Mouse (Mus musculus) neural tube, embryonic 13.5 days (tissue): Measurements from ENCODE around the gene Fosl2. TPM values are rescaled to one million over a fixed set of nuclear protein-coding genes. Genes with fewer than 3 reads are reported as not detected.

Experiments
- ATAC-seq: fragments of 200-750 bp; cut with Nextera tagmentation; 2 replicates; pipeline ENCODE4 v1.8.0; 2017; ENCODE audit warnings: low read depth, mild to moderate bottlenecking, moderate TSS enrichment, moderate library complexity
- H3K27ac ChIP-seq: fragments of 300-500 bp; sonication (generic); replicated peaks from 2 replicates; pipeline ENCODE4 v1.5.1; 2015; ENCODE audit warnings: moderate library complexity, mild to moderate bottlenecking, inconsistent platforms
- H3K27me3 ChIP-seq: fragments of 300-500 bp; sonication (generic); 2 replicates; pipeline ENCODE4 v1.6.1; 2015; ENCODE audit warnings: mild to moderate bottlenecking, inconsistent platforms
- H3K36me3 ChIP-seq: fragments of 300-500 bp; sonication (generic); 2 replicates; pipeline ENCODE4 v1.6.1; 2015; ENCODE audit warnings: mild to moderate bottlenecking, inconsistent platforms
- H3K4me1 ChIP-seq: fragments of 300-500 bp; sonication (generic); replicated peaks from 2 replicates; pipeline ENCODE4 v1.6.1; 2015; ENCODE audit warnings: inconsistent platforms
- H3K4me2 ChIP-seq: fragments of 300-500 bp; sonication (generic); 2 replicates; pipeline ENCODE4 v1.6.1; 2015; ENCODE audit warnings: inconsistent platforms, mild to moderate bottlenecking, moderate library complexity
- H3K4me3 ChIP-seq: fragments of 300-500 bp; sonication (generic); 2 replicates; pipeline ENCODE4 v1.5.1; 2015; ENCODE audit warnings: mild to moderate bottlenecking, inconsistent platforms
- H3K9ac ChIP-seq: fragments of 300-500 bp; sonication (generic); 2 replicates; pipeline ENCODE4 v1.6.1; 2015; ENCODE audit warnings: moderate library complexity, mild to moderate bottlenecking, inconsistent platforms
- H3K9me3 ChIP-seq: fragments of 300-500 bp; sonication (generic); 2 replicates; pipeline ENCODE4 v1.6.1; 2016; ENCODE audit warnings: inconsistent platforms
- WGBS: fragments of 180-500 bp; shearing (Covaris S2); methylation state at CpG from one replicate; pipeline ENCODE4 v1.1.7; 2015; 5-methylcytosine and 5-hydroxymethylcytosine counted together
- polyA plus RNA-seq: library from polyadenylated mRNA; unstranded; fragments of >200 nt; fragmentation: Nextera tagmentation; extraction: Ambion mirVana; gene quantifications from 2 replicates; pipeline ENCODE4 v1.2.1, GENCODE M21; 2015

Fosl2 gene
- polyA plus RNA-seq, 1 experiment from 2014 or later = 0.54 TPM

DNA sequence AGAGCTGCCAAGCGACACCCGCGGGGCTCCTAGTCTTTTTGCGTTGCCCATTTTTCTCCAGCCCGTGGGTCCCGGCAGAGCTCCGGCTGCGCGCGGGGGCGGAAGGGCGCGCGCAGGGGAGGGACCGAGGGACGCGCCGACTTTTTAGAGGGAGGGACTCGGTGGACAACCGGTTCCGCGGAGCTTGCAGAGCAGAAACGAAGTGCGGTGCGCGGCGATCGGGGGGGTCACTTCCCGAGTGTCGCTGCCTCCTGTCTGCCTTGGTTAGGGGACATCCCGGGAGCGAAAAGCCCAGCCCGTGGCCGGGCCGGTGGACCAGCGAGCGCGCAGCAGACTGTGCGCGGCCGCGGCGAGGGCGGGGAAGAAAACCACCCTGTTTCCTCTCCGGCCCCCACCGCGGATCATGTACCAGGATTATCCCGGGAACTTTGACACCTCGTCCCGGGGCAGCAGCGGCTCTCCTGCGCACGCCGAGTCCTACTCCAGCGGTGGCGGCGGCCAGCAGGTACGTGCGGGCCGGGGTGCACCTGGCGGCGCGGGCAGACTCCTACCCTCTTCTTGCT, 781 bp downstream of the Fosl2 start:
- Histone ChIP-seq H3K4me2 (peak overlapping the region; percentile 90), H3K4me1 (peaks cover 40% of the 10 kb centered on the region), H3K27me3 (peaks cover 80% of the 10 kb centered on the region), H3K9me3 (no peaks in the 10 kb centered on the region), H3K4me3 (peak overlapping the region; percentile 57), H3K36me3 (no peaks in the 10 kb centered on the region), H3K9ac (peak overlapping the region; percentile 76), H3K27ac (peak overlapping the region; percentile 76)
- ATAC-seq = no peak
- WGBS = under 1% methylated on average over 62 of the region's 63 CpGs

DNA sequence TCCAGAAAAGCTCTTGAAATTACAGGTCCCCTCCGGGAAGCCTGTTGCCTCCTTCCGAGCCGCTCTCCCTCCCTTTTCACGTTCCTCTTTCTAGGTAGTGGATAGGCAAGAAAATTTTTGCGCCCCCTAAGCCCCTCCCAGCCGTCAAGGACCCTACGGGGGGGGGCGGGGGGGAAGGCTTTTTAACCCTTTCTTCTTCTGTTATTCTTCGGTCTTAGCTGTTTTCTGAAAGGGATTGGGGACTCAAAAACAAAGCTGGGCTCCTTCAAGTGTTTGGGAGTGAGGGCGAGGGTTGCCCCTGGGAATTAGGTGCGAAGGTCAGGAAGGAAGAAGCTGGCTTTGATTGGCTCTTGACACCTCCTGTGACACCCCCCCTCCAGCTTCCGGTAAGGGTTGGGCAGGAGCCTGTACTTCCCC, 1.5 kb downstream of the Fosl2 start:
- Histone ChIP-seq H3K27me3 (peaks cover 76% of the 10 kb centered on the region), H3K9ac (peak overlapping the region; percentile 76; the same call in 1 of the 2 replicates)
- ATAC-seq = no peak

DNA sequence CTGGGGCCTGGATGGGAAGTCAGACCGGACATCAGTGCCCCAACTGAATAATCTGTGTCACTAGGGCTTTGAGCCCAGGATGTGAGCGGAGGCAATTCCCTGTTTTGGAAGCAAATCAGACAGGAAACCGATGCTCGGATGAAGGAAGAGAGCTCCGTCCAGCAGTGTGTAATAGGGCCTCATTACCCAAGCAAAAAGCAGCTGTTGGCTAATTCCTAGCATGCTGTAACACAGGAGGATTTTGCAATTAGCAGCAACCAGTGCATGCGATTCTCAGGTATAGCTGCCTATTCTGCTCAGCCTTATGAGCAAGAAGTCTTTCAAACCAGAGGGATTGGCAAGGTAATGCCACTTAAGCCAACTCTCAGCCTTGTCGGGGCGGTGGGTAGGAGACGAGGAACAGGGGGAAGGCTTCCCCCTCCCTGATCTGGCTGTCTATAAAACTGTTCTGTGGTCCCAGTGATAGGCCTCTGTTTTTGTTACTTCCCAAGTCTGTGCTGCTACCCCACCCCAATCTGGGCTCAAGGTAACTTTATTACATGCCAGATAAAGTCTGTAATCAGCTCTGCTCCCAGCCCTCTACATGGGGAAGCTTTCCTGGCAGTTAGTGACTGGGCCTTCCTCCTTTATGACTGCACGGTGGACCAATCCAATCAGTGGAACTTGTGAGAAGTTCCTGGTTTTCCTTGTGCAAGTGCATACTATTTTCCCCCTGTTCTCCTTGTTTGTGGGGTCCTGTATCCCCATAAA, 3.0 kb downstream of the Fosl2 start:
- H3K9ac ChIP-seq = no peak overlapping the region
- no peak overlapping the region for H3K27ac ChIP-seq
- H3K36me3 ChIP-seq = no peaks in the 10 kb centered on the region
- H3K4me1 ChIP-seq = peaks cover 35% of the 10 kb centered on the region
- peaks cover 62% of the 10 kb centered on the region for H3K27me3 ChIP-seq
- no peak for ATAC-seq
- 71% methylated on average over 10 of the region's 10 CpGs for WGBS
- no peaks in the 10 kb centered on the region for H3K9me3 ChIP-seq
- H3K4me3 ChIP-seq = no peak overlapping the region
- H3K4me2 ChIP-seq = peak overlapping the region; percentile 90; the same call in 1 of the 2 replicates

More for the DNA sequence above, 1.5 kb downstream of the Fosl2 start:
- Histone ChIP-seq H3K4me2 (peak overlapping the region; percentile 90), H3K9me3 (no peaks in the 10 kb centered on the region), H3K4me1 (peaks cover 40% of the 10 kb centered on the region), H3K27ac (no peak overlapping the region), H3K36me3 (no peaks in the 10 kb centered on the region), H3K4me3 (peak overlapping the region; percentile 57)
- WGBS = 3% methylated on average over 12 of the region's 12 CpGs

DNA sequence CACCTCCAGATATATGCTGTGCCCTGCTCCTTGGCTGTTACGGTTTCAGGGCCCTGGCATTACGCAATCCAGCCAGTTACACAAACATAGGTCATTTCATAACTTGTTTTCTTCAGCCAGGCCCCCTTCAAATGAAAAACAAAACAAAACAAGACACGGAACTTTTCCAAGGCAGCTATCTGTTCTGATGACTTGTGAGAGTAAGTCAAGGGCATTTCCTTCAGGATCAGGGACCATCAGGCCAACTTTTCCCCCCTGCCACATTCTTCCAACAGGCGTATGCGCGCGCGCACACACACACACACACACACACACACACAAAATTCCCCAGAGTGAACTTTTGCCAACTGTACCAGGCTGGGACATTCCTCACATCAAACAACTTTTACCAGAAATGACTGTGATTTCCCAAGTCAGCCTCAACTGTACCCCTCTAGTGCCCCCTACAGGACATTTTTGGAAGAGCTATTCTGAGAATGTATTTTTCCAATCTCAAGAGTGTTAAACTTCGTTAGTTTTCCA, 4.0 kb downstream of the Fosl2 start:
- no peak overlapping the region for H3K4me2 ChIP-seq
- no peaks in the 10 kb centered on the region for H3K36me3 ChIP-seq
- H3K4me1 ChIP-seq = peaks cover 25% of the 10 kb centered on the region
- ATAC-seq = no peak
- H3K27me3 ChIP-seq = peaks cover 53% of the 10 kb centered on the region
- 51% methylated on average over 9 of the region's 9 CpGs for WGBS
- no peak overlapping the region for H3K9ac ChIP-seq
- no peak overlapping the region for H3K27ac ChIP-seq
- no peaks in the 10 kb centered on the region for H3K9me3 ChIP-seq
- no peak overlapping the region for H3K4me3 ChIP-seq

DNA sequence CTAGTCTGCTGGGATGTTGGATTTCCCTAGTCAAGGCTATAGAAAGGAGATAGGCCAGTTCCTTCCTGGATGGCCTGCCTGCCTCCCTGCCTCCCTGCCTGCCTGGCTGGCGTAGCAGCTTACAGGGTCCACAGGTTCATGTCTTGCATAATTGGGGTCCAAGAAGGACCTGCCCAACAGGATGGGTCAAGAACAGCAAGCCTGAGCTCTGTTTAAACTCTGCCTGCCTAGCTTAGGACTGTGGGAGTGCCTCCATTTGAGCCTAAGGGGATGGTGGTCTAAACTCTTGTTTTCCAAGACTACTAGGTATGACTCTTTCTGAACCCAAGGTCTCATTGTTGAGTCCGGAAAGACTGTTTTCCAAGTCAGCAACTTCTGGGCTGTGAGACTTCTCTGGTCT, 6.3 kb downstream of the Fosl2 start:
- peaks cover 32% of the 10 kb centered on the region for H3K27me3 ChIP-seq
- H3K36me3 ChIP-seq = no peaks in the 10 kb centered on the region
- H3K4me2 ChIP-seq = no peak overlapping the region
- no peaks in the 10 kb centered on the region for H3K9me3 ChIP-seq
- no peak overlapping the region for H3K9ac ChIP-seq
- ATAC-seq = no peak
- H3K4me3 ChIP-seq = no peak overlapping the region
- H3K27ac ChIP-seq = no peak overlapping the region
- WGBS = 92% methylated on average over 2 of the region's 2 CpGs
- peaks cover 13% of the 10 kb centered on the region for H3K4me1 ChIP-seq

DNA sequence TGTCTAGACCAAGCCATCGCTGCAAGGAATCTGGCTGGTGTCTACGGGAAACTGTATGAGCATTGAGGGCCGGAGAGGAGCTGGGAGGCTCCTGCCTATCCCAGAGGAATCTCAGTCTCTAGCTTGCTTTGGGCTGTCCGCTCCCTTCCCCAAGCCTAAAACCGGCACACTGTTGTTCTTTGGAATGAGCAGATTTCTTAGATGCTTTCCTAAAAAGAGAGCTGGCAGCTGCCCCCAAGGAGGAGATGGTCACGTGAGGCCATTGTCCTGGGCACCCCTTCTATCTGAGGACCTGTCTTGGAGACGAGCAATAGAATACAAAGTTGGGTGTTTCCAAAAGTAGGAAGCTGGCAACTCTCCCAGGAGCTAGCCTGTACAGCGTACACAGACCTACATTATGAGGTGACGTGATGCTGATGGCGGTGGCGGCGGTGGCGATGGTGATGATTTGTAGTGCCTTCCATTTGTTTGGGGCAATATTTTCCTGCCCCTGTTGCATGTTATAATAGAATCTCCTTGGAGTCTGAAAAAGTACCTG, 7.9 kb downstream of the Fosl2 start:
- peaks cover 9% of the 10 kb centered on the region; the same call in 1 of the 2 replicates for H3K4me1 ChIP-seq
- H3K4me2 ChIP-seq = no peak overlapping the region
- H3K27ac ChIP-seq = no peak overlapping the region
- H3K36me3 ChIP-seq = no peaks in the 10 kb centered on the region
- WGBS = 60% methylated on average over 13 of the region's 13 CpGs
- no peak for ATAC-seq
- no peak overlapping the region for H3K4me3 ChIP-seq
- H3K27me3 ChIP-seq = peaks cover 16% of the 10 kb centered on the region
- no peak overlapping the region for H3K9ac ChIP-seq
- no peaks in the 10 kb centered on the region for H3K9me3 ChIP-seq

DNA sequence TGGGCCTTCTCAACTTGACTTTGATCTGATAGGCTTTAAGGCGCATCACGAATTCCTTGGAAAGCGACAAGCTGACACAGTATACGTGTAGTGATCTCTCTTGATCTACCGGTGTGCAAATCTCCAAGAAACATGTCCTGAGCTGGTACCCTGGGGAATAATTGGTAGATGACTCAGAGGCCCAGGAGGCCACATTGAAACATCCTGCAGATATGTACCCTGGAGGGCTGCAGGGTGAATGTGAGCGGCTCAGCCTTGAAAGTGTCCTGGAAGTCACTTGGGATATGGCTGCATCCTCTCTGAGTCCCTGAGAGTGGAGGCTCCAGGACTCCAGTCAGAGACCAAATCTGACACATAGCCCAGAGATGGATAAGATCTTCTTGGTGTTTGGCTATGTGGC, 10.7 kb downstream of the Fosl2 start:
- Histone ChIP-seq H3K36me3 (no peaks in the 10 kb centered on the region), H3K9ac (no peak overlapping the region), H3K9me3 (no peaks in the 10 kb centered on the region), H3K27me3 (0 out of 2 replicates have a peak, but pooled peaks cover 4% of the 10 kb centered on the region), H3K4me2 (no peak overlapping the region), H3K27ac (no peak overlapping the region), H3K4me3 (no peak overlapping the region), H3K4me1 (peaks cover 9% of the 10 kb centered on the region; the same call in 1 of the 2 replicates)
- ATAC-seq = no peak
- WGBS = 96% methylated on average over 6 of the region's 6 CpGs

DNA sequence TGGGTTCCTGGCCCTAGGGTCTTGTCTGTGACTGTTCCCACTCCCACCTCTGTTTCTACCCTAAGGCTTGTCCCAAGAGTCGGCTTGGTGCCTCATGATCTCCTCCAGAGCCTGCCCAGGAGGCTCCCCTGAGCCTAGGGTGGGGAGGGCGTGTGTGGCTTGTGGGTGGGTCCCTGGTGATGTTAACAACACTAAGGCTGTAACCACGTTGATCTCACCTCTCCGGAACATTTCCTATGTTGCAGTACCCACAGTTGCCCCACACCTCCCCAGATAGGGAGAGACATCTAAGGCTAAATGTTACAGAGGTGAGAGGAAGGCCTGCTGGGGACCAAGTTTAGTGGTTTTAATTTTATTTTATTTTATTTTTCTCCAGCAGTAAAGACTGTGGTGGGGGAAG, 13.0 kb downstream of the Fosl2 start:
- H3K9me3 ChIP-seq = no peaks in the 10 kb centered on the region
- H3K9ac ChIP-seq = no peak overlapping the region
- no peaks in the 10 kb centered on the region; the same call in 1 of the 2 replicates for H3K27me3 ChIP-seq
- 80% methylated on average over 4 of the region's 4 CpGs for WGBS
- no peak overlapping the region for H3K4me3 ChIP-seq
- no peak overlapping the region for H3K4me2 ChIP-seq
- no peaks in the 10 kb centered on the region for H3K36me3 ChIP-seq
- ATAC-seq = no peak
- peaks cover 8% of the 10 kb centered on the region; the same call in 1 of the 2 replicates for H3K4me1 ChIP-seq
- no peak overlapping the region for H3K27ac ChIP-seq

DNA sequence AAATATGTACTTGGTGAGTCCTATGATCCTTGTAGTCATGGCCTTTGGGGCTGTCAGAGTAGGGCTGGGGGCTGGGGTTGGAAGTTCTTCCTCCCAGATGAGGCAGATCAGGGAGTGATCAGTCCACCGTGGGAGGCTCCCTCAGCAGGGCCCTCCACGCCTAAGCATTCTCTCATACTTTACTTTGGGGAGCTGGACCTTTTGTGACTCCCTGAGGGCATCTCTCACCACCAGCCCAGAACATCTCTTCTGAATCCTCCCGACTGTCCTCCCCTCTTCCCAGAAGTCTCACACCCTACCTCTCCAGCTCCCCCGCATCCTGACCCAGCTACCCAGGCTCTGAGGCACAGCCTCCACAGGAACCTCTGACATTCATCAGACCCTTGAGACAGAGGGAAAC, 15.6 kb downstream of the Fosl2 start:
- H3K27me3 ChIP-seq = no peaks in the 10 kb centered on the region; the same call in 1 of the 2 replicates
- H3K9ac ChIP-seq = no peak overlapping the region
- H3K4me3 ChIP-seq = no peak overlapping the region
- H3K9me3 ChIP-seq = no peaks in the 10 kb centered on the region
- no peak overlapping the region for H3K4me2 ChIP-seq
- 50% methylated on average over 4 of the region's 4 CpGs for WGBS
- peaks cover 9% of the 10 kb centered on the region; the same call in 1 of the 2 replicates for H3K4me1 ChIP-seq
- ATAC-seq = no peak
- H3K27ac ChIP-seq = no peak overlapping the region
- H3K36me3 ChIP-seq = no peaks in the 10 kb centered on the region

DNA sequence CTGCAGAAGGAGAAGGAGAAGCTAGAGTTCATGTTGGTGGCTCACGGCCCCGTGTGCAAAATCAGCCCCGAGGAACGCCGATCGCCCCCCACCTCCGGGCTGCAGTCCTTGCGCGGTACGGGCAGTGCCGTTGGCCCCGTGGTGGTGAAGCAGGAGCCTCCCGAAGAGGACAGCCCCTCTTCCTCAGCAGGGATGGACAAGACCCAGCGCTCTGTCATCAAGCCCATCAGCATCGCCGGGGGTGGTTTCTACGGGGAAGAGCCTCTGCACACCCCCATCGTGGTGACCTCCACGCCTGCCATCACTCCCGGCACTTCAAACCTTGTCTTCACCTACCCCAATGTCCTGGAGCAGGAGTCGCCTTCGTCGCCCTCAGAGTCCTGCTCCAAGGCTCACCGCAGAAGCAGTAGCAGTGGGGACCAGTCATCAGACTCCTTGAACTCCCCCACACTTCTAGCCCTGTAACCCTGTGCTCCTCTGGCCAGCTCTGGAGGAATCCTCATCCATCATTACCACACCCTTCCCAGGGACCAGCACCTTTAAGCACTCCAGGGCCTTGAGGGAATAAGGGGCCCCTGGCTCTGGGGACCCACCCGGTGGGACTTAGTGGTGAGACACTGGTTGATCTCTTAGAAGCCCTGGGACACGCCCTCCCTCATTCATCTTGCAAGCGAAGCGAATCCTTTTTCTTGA, 17.3 kb downstream of the Fosl2 start:
- peak overlapping the region; percentile 47 for H3K4me2 ChIP-seq
- no peak overlapping the region for H3K27ac ChIP-seq
- no peak for ATAC-seq
- no peaks in the 10 kb centered on the region; the same call in 1 of the 2 replicates for H3K27me3 ChIP-seq
- WGBS = 66% methylated on average over 28 of the region's 28 CpGs
- peaks cover 9% of the 10 kb centered on the region; the same call in 1 of the 2 replicates for H3K4me1 ChIP-seq
- no peaks in the 10 kb centered on the region for H3K36me3 ChIP-seq
- H3K9me3 ChIP-seq = no peaks in the 10 kb centered on the region
- H3K9ac ChIP-seq = peak overlapping the region; percentile 47; the same call in 1 of the 2 replicates
- peak overlapping the region; percentile 13 for H3K4me3 ChIP-seq

DNA sequence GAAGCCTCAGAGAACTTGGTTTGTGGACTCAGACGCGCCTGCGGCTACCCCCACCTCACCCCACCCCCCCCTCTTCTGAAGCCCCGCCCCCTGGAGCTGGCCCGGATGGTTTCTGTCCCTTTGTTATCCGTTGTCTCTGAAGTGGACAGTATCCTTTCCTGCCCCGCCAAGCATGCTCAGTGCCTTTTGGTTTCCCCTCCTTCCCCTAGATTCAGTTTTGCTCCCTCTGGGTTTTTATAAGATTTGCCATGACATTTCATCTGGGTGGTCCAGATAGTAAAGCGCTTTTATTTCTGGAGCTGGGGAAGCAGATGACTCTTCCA, 17.8 kb downstream of the Fosl2 start:
- Histone ChIP-seq H3K9me3 (no peaks in the 10 kb centered on the region), H3K27me3 (no peaks in the 10 kb centered on the region; the same call in 1 of the 2 replicates), H3K9ac (peak overlapping the region; percentile 47; the same call in 1 of the 2 replicates), H3K27ac (no peak overlapping the region), H3K36me3 (no peaks in the 10 kb centered on the region), H3K4me3 (peak overlapping the region; percentile 13), H3K4me2 (peak overlapping the region; percentile 47), H3K4me1 (peaks cover 9% of the 10 kb centered on the region; the same call in 1 of the 2 replicates)
- no peak for ATAC-seq
- 9% methylated on average over 8 of the region's 8 CpGs for WGBS
